Mouse (Mus musculus) thymus, postnatal 4 days (tissue): Measurements from ENCODE around the gene Ctnnbl1.

Experiments used
- DNase-seq: peaks from one replicate; pipeline ENCODE4 v3.0.0; 2021

Gene Ctnnbl1

GRCm38 (mm10) chr2:157795627-157796423 is 58.6 kb downstream of the Ctnnbl1 start:
- DNase-seq: no peak

DNA sequence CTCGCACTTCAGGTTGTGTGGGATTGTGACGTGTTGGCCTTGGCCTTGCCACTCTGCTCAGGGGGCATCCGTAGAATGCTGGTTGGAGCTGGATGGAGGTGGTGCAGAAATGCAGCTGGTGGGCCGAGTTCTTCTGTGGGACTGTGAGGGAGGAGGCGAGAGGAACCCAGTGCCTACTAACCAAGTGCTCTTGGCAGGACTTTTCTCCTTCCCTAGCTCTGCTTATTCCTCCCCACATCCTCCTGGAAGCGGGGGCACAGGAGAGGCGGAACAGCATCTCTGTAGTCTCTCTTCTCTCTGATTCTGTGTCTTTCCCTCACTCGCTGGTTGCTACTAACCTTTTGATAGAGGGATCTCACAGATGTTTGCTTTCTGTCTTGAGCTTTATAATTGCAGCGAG is 62.3 kb downstream of the Ctnnbl1 start:
- DNase-seq: no peak

- DNase-seq: no peak
Measured at GRCm38 (mm10) chr2:157800288-157800687, 63.1 kb downstream of the Ctnnbl1 start.

GRCm38 (mm10) chr2:157800746-157801501 is 63.7 kb downstream of the Ctnnbl1 start:
- DNase-seq: no peak

GRCm38 (mm10) chr2:157801505-157802357 is 64.5 kb downstream of the Ctnnbl1 start:
- DNase-seq: no peak

- no peak for DNase-seq
Measured at GRCm38 (mm10) chr2:157802666-157803065, 65.5 kb downstream of the Ctnnbl1 start.

GRCm38 (mm10) chr2:157804388-157804787 is 67.2 kb downstream of the Ctnnbl1 start:
- DNase-seq: no peak

GRCm38 (mm10) chr2:157805091-157805490 is 67.9 kb downstream of the Ctnnbl1 start:
- no peak for DNase-seq

- DNase-seq: peak; percentile 19
Measured at GRCm38 (mm10) chr2:157807076-157807475, 69.9 kb downstream of the Ctnnbl1 start.

DNA sequence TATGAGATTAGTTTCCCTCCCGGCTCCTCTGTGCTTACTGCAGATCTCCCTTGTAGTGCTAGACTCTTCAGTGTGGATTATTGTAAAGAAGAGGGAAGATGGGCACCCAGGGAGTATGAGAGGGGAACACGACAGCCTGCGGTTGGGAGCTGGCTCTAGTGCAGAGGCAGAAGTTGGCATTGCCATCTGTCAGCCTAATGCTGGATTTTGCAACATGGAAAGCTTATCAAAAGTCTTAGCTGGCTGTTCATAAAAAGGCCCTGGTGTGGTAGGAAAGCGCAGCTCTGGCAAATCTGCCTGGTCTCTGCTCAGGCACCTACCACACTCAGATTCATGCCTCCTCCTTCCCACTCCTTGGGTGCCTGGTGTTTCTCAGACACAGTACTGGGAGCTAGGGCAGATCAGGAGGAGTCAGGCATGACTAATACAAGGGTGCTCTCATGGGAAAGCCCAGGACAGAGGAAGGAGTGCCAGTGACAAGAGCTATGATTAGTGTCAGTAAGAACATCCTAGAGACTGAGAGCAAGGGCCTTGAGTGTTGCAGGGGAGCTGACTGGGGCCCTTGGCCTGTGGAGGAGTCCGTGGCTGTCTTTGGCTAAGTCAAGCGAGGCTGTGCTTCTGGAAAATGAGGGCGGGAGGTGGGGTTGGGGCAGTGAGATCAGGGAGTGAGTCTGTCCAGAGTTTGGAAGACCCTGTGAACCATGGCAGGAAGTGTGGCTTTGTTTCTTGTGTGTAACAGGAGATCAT is 70.6 kb downstream of the Ctnnbl1 start:
- peak; percentile 28 for DNase-seq

DNA sequence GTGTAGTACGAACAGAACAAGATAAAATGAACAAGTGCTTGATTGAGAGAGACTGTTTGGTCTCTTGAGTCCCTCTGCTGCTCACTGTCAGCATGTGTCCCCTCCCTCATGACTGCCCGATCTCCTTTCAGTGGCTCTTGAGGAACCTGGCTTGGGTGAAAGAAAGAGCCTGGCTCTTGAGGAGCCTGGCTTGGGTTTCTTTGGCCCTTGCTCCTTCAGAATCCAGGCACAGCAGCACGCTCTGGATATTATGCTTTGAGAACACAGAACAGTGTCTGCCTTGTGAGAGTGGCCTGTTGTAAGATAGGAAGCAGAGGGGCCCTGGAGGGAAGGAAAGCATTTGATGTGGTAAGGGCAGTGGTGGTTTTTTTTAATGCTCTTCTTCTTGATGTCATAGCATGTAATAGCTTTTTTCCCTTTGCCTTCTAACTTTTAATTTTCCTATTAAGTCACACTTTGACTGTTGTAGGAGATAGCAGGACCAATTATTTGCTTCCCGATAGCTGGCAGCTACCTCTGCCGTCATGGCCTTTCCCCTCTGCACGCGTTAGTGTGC is 71.2 kb downstream of the Ctnnbl1 start:
- no peak for DNase-seq

- DNase-seq: no peak
Measured at GRCm38 (mm10) chr2:157809341-157809740, 72.1 kb downstream of the Ctnnbl1 start.

- DNase-seq: no peak
Measured at GRCm38 (mm10) chr2:157810749-157811148, 73.5 kb downstream of the Ctnnbl1 start.

GRCm38 (mm10) chr2:157813121-157813520 is 75.9 kb downstream of the Ctnnbl1 start:
- no peak for DNase-seq

GRCm38 (mm10) chr2:157814116-157814964 is 77.1 kb downstream of the Ctnnbl1 start:
- DNase-seq: peak; percentile 5

DNA sequence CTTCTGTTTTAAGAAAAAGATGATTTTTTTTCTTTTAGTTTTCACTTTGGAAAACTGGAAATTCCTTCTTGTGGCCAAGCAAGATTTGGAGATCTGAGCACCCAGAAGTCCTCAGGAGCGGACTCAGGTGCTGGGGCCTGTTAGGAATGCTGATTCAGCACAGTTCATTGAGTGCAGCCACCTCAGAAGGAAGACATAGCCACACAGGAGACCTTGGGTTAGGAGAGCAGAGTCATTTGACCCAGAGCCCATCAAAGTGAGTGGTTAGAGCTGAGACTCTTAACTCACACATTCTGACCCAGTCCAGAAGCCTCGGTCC is 77.7 kb downstream of the Ctnnbl1 start:
- no peak for DNase-seq

DNA sequence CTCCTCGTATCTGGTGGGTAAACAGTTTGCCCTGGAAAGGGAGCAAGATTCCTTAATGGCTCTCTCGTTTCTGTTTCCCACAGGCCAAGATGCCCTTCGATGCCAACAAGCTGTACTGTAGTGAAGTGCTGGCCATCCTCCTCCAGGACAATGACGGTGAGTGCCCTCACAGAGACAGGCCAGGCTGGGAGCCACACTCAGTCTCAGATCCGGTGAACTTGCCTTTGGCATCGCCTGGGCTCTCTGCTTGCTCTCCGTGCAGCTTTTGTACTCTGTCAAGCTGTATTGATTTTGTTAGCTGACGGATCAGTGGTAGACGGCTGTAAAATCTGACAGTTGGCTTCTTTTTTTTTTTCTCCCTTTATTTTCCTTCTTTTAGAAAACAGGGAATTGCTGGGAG is 80.5 kb downstream of the Ctnnbl1 start:
- DNase-seq: no peak

GRCm38 (mm10) chr2:157818576-157819320 is 81.5 kb downstream of the Ctnnbl1 start:
- DNase-seq: peak; percentile 59

GRCm38 (mm10) chr2:157819401-157819800 is 82.2 kb downstream of the Ctnnbl1 start:
- DNase-seq: no peak

DNA sequence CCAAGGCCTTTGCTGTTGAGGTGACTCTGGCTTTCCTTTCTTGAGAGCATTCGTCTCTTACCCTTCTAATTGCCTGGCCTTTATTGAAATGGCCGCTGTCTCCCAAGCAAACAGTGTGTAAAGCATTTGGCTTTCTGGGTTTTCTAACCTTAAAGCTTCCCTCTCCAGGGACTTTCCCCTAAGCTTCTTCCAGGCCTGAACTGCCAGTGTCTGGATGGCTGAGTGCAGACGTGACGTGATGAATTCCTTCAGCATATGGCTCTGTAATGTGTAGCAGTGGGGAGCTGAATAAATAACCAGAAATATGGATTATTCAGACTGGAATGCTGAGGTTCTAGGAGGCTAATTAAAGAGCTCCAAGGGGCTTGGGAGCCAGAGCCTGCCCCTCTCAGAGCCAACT is 84.1 kb downstream of the Ctnnbl1 start:
- DNase-seq: no peak

DNA sequence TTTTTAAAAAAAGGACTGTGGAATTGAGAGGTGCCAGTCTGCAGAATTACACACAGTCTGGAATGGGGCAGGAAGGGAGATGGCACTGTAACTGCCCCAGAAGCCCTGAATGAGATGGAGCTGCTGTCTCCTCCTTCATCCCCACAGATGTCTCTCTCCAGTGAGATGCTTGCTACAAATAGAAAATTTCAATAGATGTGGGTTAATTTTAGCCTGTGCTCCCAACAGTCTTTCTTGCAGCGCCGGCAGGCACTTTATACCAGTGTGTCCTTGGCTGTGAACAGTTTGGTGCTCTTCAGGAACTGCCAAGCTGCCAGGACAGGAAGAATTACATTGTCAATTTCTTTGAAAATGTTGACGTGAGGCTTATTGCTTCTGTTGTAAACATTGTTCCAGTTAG is 86.3 kb downstream of the Ctnnbl1 start:
- no peak for DNase-seq
